Mouse (Mus musculus): ENCODE results near the gene Prss46.

DNA sequence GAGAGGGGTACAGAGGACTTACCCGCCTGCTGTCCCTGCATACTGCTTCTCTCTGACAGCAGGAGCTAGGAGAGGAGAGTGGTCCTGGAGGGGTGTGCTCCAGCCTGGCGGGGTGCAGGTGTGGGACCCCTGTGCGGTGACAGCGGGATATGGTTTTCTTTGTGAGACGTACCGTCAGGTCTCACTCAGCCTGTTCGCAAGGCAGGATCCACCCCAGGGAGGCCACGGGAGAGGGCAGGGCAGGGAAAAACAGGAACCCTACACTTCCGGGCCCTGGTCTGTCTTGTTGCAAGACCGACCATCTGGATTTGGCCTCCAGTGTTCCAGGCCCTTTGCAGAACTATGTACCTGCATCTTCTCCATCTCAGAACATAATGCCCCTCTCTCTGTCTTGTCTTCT, 49.1 kb downstream of the Prss46 start:
- TF ChIP-seq POLR2A (IDR thresholded peaks at IDR 0.05; ENCODE audit: low read depth, low read length) (no peak), CTCF (conservative IDR thresholded peaks at IDR 0.05; ENCODE audit: insufficient read depth, insufficient read length, low read depth, low read length) (no peak)

Data from kidney, adult 2 months (tissue).